Mouse (Mus musculus) olfactory bulb, adult 2 months (tissue): ENCODE data around the gene Inpp5a.

Experiments used
- CTCF ChIP-seq: fragments of 200-500 bp; IDR thresholded peaks from 2 replicates; pipeline ENCODE4 v1.5.1; 2012; ENCODE audit warnings: low read depth, mild to moderate bottlenecking, low read length, moderate library complexity; ENCODE audit not compliant: insufficient read depth
- POLR2A ChIP-seq: fragments of 200-500 bp; IDR thresholded peaks from 2 replicates; pipeline ENCODE4 v1.6.1; 2012; ENCODE audit warnings: mild to moderate bottlenecking, low read depth, low read length, moderate library complexity; ENCODE audit not compliant: insufficient read depth

DNA sequence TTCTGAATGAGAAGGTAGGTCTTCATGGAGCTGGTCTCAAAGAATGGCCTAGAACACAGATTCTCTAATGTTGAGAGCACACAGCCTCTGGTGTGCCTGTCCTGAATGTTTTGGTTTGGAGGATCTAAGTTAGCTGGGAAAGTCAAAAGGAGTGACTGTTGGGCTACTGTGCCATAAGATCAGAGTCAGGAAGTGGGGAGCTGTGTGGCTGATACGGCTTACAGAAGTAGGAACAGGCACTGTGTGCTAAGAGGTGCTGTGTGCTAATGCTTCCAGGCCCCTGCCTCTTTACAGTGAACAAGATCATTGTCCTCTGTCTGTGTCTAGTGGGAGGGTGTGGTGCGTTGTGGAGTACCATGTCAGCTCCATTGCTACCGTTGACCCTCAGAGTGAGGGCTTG lies 12.0 kb downstream of the Inpp5a start:
- no peak for TF ChIP-seq CTCF
- TF ChIP-seq POLR2A, result no peak
